Mouse (Mus musculus) heart, embryonic 11.5 days (tissue): ENCODE data around the gene Cd151. TPM values are rescaled to one million over a fixed set of nuclear protein-coding genes. Genes with fewer than 3 reads are reported as not detected.

ENCODE experiments used
- ATAC-seq: fragments of 200-750 bp; cut with Nextera tagmentation; replicated peaks from 2 replicates; pipeline ENCODE4 v1.8.0; 2017; ENCODE audit warnings: moderate library complexity; ENCODE audit not compliant: insufficient number of reproducible peaks, low FRiP score, low TSS enrichment
- H3K27ac ChIP-seq: fragments of 300-500 bp; sonication (generic); 2 replicates; pipeline ENCODE4 v1.5.1; 2014; ENCODE audit warnings: mild to moderate bottlenecking, low read depth, low read length
- H3K27me3 ChIP-seq: fragments of 300-500 bp; sonication (generic); 2 replicates; pipeline ENCODE4 v1.6.1; 2014; ENCODE audit warnings: mild to moderate bottlenecking, low read length, mixed read lengths; ENCODE audit not compliant: control insufficient read depth, insufficient read depth
- H3K36me3 ChIP-seq: fragments of 300-500 bp; sonication (generic); 2 replicates; pipeline ENCODE4 v1.6.1; 2014; ENCODE audit warnings: mild to moderate bottlenecking, low read length, moderate library complexity, mixed read lengths; ENCODE audit not compliant: control insufficient read depth, insufficient read depth
- H3K4me1 ChIP-seq: fragments of 300-500 bp; sonication (generic); 2 replicates; pipeline ENCODE4 v1.6.1; 2014; ENCODE audit warnings: low read length; ENCODE audit not compliant: control insufficient read depth, insufficient read depth
- H3K4me2 ChIP-seq: fragments of 300-500 bp; sonication (generic); 2 replicates; pipeline ENCODE4 v1.6.1; 2014; ENCODE audit warnings: mild to moderate bottlenecking, moderate library complexity
- H3K4me3 ChIP-seq: fragments of 300-500 bp; sonication (generic); 2 replicates; pipeline ENCODE4 v1.5.1; 2014; ENCODE audit warnings: low read depth, low read length
- H3K9ac ChIP-seq: fragments of 300-500 bp; sonication (generic); 2 replicates; pipeline ENCODE4 v1.6.1; 2014; ENCODE audit warnings: mild to moderate bottlenecking, low read depth, low read length, moderate library complexity
- H3K9me3 ChIP-seq: fragments of 300-500 bp; sonication (generic); replicated peaks from 2 replicates; pipeline ENCODE4 v1.6.1; 2016; ENCODE audit warnings: low read length; ENCODE audit not compliant: control insufficient read depth
- WGBS: fragments of 180-500 bp; shearing (Covaris S2); extraction: QIAGEN DNeasy Blood & Tissue Kit; methylation state at CpG from one replicate; pipeline ENCODE4 v1.1.7; 2014; ENCODE audit not compliant: insufficient replicate concordance; 5-methylcytosine and 5-hydroxymethylcytosine counted together
- polyA plus RNA-seq: library from polyadenylated mRNA; unstranded; fragments of >200 nt; fragmentation: Nextera tagmentation; extraction: Ambion mirVana; gene quantifications from 2 replicates; pipeline ENCODE4 v1.2.1, GENCODE M21; 2014

Gene Cd151
- polyA plus RNA-seq, 1 experiment from 2014 or later = 101 TPM

- WGBS = 91% methylated on average over 5 of the region's 5 CpGs
- peaks cover 13% of the 10 kb centered on the region for H3K4me1 ChIP-seq
- no peak for ATAC-seq
- H3K9ac ChIP-seq = no peak overlapping the region
- H3K9me3 ChIP-seq = no peaks in the 10 kb centered on the region
- peaks cover 7% of the 10 kb centered on the region; the same call in 1 of the 2 replicates for H3K36me3 ChIP-seq
- H3K4me3 ChIP-seq = no peak overlapping the region
- no peaks in the 10 kb centered on the region for H3K27me3 ChIP-seq
- H3K4me2 ChIP-seq = no peak overlapping the region
- no peak overlapping the region for H3K27ac ChIP-seq
Measured at GRCm38 (mm10) chr7:141518296-141518695, 51.1 kb downstream of the Cd151 start.

- ATAC-seq = no peak
- H3K4me2 ChIP-seq = no peak overlapping the region
- H3K4me1 ChIP-seq = peaks cover 13% of the 10 kb centered on the region
- H3K27ac ChIP-seq = no peak overlapping the region
- no peaks in the 10 kb centered on the region for H3K9me3 ChIP-seq
- peaks cover 4% of the 10 kb centered on the region; the same call in 1 of the 2 replicates for H3K36me3 ChIP-seq
- H3K4me3 ChIP-seq = no peak overlapping the region
- 34% methylated on average over 3 of the region's 3 CpGs for WGBS
- peak overlapping the region; percentile 40; the same call in 1 of the 2 replicates for H3K9ac ChIP-seq
- no peaks in the 10 kb centered on the region for H3K27me3 ChIP-seq
Measured at GRCm38 (mm10) chr7:141518926-141519325, 51.7 kb downstream of the Cd151 start.

GRCm38 (mm10) chr7:141519795-141520194 is 52.6 kb downstream of the Cd151 start:
- peaks cover 4% of the 10 kb centered on the region; the same call in 1 of the 2 replicates for H3K36me3 ChIP-seq

More at GRCm38 (mm10) chr7:141519795-141520194, 52.6 kb downstream of the Cd151 start:
- Histone ChIP-seq H3K4me2 (no peak overlapping the region), H3K4me3 (no peak overlapping the region), H3K9me3 (no peaks in the 10 kb centered on the region), H3K9ac (no peak overlapping the region), H3K27me3 (no peaks in the 10 kb centered on the region), H3K27ac (no peak overlapping the region), H3K4me1 (peaks cover 13% of the 10 kb centered on the region)
- ATAC-seq = no peak
- WGBS = 85% methylated on average over 1 of the region's 1 CpGs

Other genes with a start within 250 kb of the Cd151 start
- 50.2 and 51.1 TPM in 2 replicates for gene Phrf1, start 238.6 kb upstream of the Cd151 start, polyA plus RNA-seq
- gene Irf7, start 200.9 kb upstream of the Cd151 start, polyA plus RNA-seq = 0.99 and 1.2 TPM in 2 replicates
- not detected in 2 replicates for gene Cdhr5, start 190.6 kb upstream of the Cd151 start, polyA plus RNA-seq
- 2.2 and 3.0 TPM in 2 replicates for gene Sct, start 188.3 kb upstream of the Cd151 start, polyA plus RNA-seq
- gene Drd4, start 175.4 kb upstream of the Cd151 start, polyA plus RNA-seq = 0.10 and 0.17 TPM in 2 replicates
- 40.2 and 42.5 TPM in 2 replicates for gene Deaf1, start 139.7 kb upstream of the Cd151 start, polyA plus RNA-seq
- 17.9 and 23.6 TPM in 2 replicates for gene Tmem80, start 139.7 kb upstream of the Cd151 start, polyA plus RNA-seq
- 0.51 and 0.82 TPM in 2 replicates for gene Eps8l2, start 128.5 kb upstream of the Cd151 start, polyA plus RNA-seq
- 288 and 291 TPM in 2 replicates for gene Taldo1, start 75.2 kb upstream of the Cd151 start, polyA plus RNA-seq
- 29.3 and 32.2 TPM in 2 replicates for gene Gatd1, start 53.3 kb upstream of the Cd151 start, polyA plus RNA-seq
- 7.4 and 9.3 TPM in 2 replicates for gene Cend1, start 37.9 kb upstream of the Cd151 start, polyA plus RNA-seq
- gene Slc25a22, start 29.5 kb upstream of the Cd151 start, polyA plus RNA-seq = 19.4 and 19.7 TPM in 2 replicates
- 9.5 and 9.6 TPM in 2 replicates for gene Pidd1, start 23.4 kb upstream of the Cd151 start, polyA plus RNA-seq
- 873 and 1,016 TPM in 2 replicates for gene Rplp2, start 20.0 kb upstream of the Cd151 start, polyA plus RNA-seq
- gene Pnpla2, start 12.2 kb upstream of the Cd151 start, polyA plus RNA-seq = 28.7 and 35.3 TPM in 2 replicates
- 11.5 and 14.3 TPM in 2 replicates for gene Cracr2b, start 6.3 kb upstream of the Cd151 start, polyA plus RNA-seq
- gene Polr2l, start 7.7 kb downstream of the Cd151 start, polyA plus RNA-seq = 71.5 and 72.9 TPM in 2 replicates
- gene Tspan4, start 7.8 kb downstream of the Cd151 start, polyA plus RNA-seq = 58.9 and 69.1 TPM in 2 replicates
- gene Chid1, start 72.5 kb downstream of the Cd151 start, polyA plus RNA-seq = 35.0 and 46.7 TPM in 2 replicates
- gene Ap2a2, start 94.8 kb downstream of the Cd151 start, polyA plus RNA-seq = 53.0 and 66.8 TPM in 2 replicates
- gene Muc6, start 187.9 kb downstream of the Cd151 start, polyA plus RNA-seq = 0.11 and 0.18 TPM in 2 replicates
- 0.93 and 1.1 TPM in 2 replicates for gene Muc2, start 222.9 kb downstream of the Cd151 start, polyA plus RNA-seq